Mouse (Mus musculus) ES-E14 (cell line): ENCODE data around the gene Tysnd1. TPM values are rescaled to one million over a fixed set of nuclear protein-coding genes. Genes with fewer than 3 reads are reported as not detected.

ENCODE experiments used
- DNase-seq: peaks from one replicate; pipeline ENCODE4 v3.0.0-alpha.2; 2013; ENCODE audit warnings: low read depth, low spot score
- H3K27ac ChIP-seq: 2 replicates; pipeline ENCODE4 v1.5.1; 2012; ENCODE audit warnings: low read depth, mild to moderate bottlenecking, low read length, moderate library complexity, mixed read lengths; ENCODE audit not compliant: poor library complexity, insufficient read depth, severe bottlenecking
- H3K36me3 ChIP-seq: 2 replicates; pipeline ENCODE4 v1.6.1; 2012; ENCODE audit warnings: mild to moderate bottlenecking, low read length, moderate library complexity, mixed read lengths; ENCODE audit not compliant: control insufficient read depth, poor library complexity, insufficient read depth, severe bottlenecking
- H3K4me1 ChIP-seq, 2 experiments: fragments of 150-350 bp in 1 of 2; sonication (generic) in 1 of 2; 2 replicates each; pipeline ENCODE4 v1.6.1; 2012; ENCODE audit warnings: low read length in 2 of 2, mild to moderate bottlenecking in 1 of 2, mixed read lengths in 1 of 2; ENCODE audit not compliant: control insufficient read depth in 2 of 2, insufficient read depth in 2 of 2, poor library complexity in 1 of 2
- H3K4me3 ChIP-seq, 2 experiments: fragments of 150-350 bp in 1 of 2; sonication (generic) in 1 of 2; 2 replicates each; pipeline ENCODE4 v1.5.1; 2012; ENCODE audit warnings: low read length in 2 of 2, low read depth in 1 of 2, mild to moderate bottlenecking in 1 of 2, mixed read lengths in 1 of 2; ENCODE audit not compliant: insufficient read depth in 1 of 2, poor library complexity in 1 of 2, severe bottlenecking in 1 of 2
- H3K9ac ChIP-seq: 2 replicates; pipeline ENCODE4 v1.6.1; 2012; ENCODE audit warnings: low read depth, mild to moderate bottlenecking, low read length, mixed read lengths; ENCODE audit not compliant: poor library complexity, insufficient read depth, severe bottlenecking
- H3K9me3 ChIP-seq: fragments of 150-350 bp; sonication (generic); 2 replicates; pipeline ENCODE4 v1.6.1; 2012; ENCODE audit warnings: low read depth, mild to moderate bottlenecking, low read length; ENCODE audit not compliant: control insufficient read depth, insufficient read depth
- CHD2 ChIP-seq: IDR thresholded peaks from 2 replicates; pipeline ENCODE4 v1.6.1; 2014; ENCODE audit warnings: mild to moderate bottlenecking, low read depth, low read length, inconsistent platforms
- HCFC1 ChIP-seq: IDR thresholded peaks from 2 replicates; pipeline ENCODE4 v1.6.1; 2012; ENCODE audit warnings: low read length, inconsistent platforms, borderline replicate concordance; ENCODE audit not compliant: insufficient read depth
- MAFK ChIP-seq: IDR thresholded peaks from 2 replicates; pipeline ENCODE4 v1.6.1; 2014; ENCODE audit warnings: mild to moderate bottlenecking, low read depth, low read length, inconsistent platforms; ENCODE audit not compliant: insufficient read depth
- ZC3H11A ChIP-seq: IDR thresholded peaks from 2 replicates; pipeline ENCODE4 v1.6.1; 2012; ENCODE audit warnings: low read depth, mild to moderate bottlenecking, inconsistent platforms, low read length, borderline replicate concordance
- ZNF384 ChIP-seq: IDR thresholded peaks from 2 replicates; pipeline ENCODE4 v1.6.1; 2012; ENCODE audit warnings: low read depth, low read length, inconsistent platforms
- in situ Hi-C, 2 experiments: fragments of 600-800 bp; cut with MboI; formaldehyde crosslinking; loops; one replicate each; pipeline ENCODE4 v1.15.1; 2025; ENCODE audit warnings: low sequenced_read_pairs in 2 of 2, inconsistent platforms in 1 of 2; ENCODE audit not compliant: unreplicated experiment in 2 of 2
- total RNA-seq: library from RNA; depleted of rRNA; stranded (reverse); fragments of 300-350 nt; gene quantifications from 2 replicates; pipeline ENCODE4 v1.2.3, GENCODE M21; 2012

Tysnd1 gene
- total RNA-seq, 1 experiment, result 33.5 TPM

DNA sequence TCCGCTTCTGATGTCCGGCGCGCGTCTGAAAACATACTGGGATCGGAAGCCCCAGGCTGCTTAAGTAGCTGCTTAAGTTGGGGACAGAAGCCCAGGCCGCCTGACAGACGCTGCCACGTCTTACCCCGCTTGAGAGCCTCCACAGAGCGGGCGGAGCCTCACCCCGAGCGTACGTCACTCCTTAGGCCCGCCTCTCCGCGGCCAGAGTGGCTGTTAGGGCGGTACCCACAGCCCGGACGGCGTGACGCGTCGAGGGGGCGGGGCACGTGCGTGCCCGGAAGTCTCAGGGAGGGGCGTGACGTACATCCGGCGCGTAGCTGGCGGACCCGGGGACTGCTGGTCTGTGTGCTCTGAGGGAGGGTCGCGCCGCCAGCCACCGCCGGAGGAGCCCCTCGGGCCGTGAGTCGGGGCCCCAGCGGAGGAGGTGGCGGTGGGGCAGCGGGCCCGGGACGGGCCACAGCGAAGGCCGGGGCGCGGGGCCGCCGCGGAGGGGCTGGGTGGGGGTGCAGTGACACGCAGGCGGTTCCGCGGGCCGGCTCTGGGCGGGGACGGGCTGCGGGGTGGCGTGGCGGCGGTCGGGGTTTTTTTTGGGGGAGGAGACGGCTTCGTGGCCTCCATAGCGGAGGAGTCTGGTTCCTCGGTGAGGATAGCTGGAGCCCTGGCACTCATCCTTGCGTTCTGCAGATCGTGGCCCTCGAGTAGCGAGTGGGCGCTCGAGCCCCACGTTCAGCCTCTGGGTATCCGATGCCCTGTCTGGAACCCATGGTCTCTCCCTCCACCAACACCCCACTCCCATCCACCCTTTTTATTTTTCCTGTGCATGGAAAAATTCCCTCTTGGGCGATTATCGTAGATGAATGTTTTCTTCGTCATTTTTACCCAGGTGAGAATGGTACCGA is 15.1 kb upstream of the Tysnd1 start, which contains the start of gene Sar1a:
TSS of gene Sar1a (plus strand) at position 285 of the 899 bp plus-strand sequence.
- DNase-seq, result peak; percentile 94

DNA sequence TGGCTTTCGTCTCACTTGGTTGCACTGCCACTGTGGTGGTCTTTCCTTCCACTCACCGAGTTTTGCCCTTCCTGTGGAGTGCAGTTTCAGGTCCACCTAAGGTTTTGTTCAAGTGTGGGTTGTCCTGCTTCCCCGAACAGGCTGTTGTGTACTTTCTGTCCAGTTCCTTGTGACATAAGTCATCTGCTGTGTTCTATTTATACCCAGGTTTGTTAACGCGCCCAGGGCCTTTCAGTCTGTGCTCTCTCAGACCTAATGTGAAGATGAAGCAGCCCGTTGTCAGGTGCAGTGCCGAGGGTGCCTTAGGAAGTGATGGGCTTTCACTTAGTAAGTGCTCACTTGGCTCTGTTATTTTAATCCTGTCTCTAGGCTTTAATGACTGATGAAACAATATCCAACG is 5.9 kb upstream of the Tysnd1 start:
- H3K4me3 ChIP-seq, result no peak overlapping the region
- H3K4me1 ChIP-seq, result no peaks in the 10 kb centered on the region
- peaks cover 38% of the 10 kb centered on the region for H3K36me3 ChIP-seq
- no peak overlapping the region for H3K27ac ChIP-seq
- DNase-seq, result no peak
- in situ Hi-C loops, result no loop called here
- no peak for TF ChIP-seq MAFK
- TF ChIP-seq ZNF384, result no peak
- TF ChIP-seq HCFC1, result no peak
- TF ChIP-seq CHD2, result no peak
- TF ChIP-seq ZC3H11A, result no peak
- no peak overlapping the region for H3K9ac ChIP-seq
- H3K9me3 ChIP-seq, result no peaks in the 10 kb centered on the region

More for the DNA sequence above, 15.1 kb upstream of the Tysnd1 start, which contains the start of gene Sar1a:
- peak within 1 kb of the TSS; percentile 94 for H3K9ac ChIP-seq
- H3K9me3 ChIP-seq, result no peaks in the 10 kb centered on the region
- peak within 1 kb of the TSS; percentile 62; the same call in 1 of the 2 replicates for H3K27ac ChIP-seq
- TF ChIP-seq ZC3H11A (no peak), HCFC1 (no peak; the same call in 1 of the 2 replicates), CHD2 (no peak), ZNF384 (no peak), MAFK (no peak)
- in situ Hi-C loops, result no loop called here
- H3K4me1 ChIP-seq, result peaks cover 3 to 4% of the 10 kb centered on the region in 2 experiments; a peak in 3 of 4 replicates
- peak within 1 kb of the TSS; percentile 99 to 100 for H3K4me3 ChIP-seq
- H3K36me3 ChIP-seq, result peaks cover 3% of the 10 kb centered on the region

DNA sequence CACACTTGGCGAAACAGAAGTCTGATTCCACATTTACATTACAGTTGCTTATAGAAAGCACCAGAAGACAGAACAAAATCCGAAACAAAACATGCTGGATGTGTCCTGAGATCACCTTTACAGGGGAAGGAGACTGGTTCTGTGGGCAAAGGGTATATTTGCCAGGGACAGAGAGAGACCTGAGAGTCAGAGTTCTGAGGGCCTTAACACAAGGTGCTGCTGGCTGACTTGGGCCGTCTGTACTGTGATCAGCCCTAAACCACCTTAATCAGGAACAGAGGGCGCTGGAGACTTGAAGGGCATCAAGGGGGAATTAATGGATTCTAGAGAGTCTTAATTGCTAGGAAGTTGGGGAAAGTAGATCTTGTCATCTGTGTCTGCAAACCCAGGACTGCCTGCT is 1.8 kb upstream of the Tysnd1 start:
- no peak overlapping the region for H3K9ac ChIP-seq
- H3K36me3 ChIP-seq, result peaks cover 26% of the 10 kb centered on the region
- in situ Hi-C loops, result no loop called here
- no peaks in the 10 kb centered on the region for H3K9me3 ChIP-seq
- no peak overlapping the region for H3K4me3 ChIP-seq
- TF ChIP-seq HCFC1, result no peak
- no peak for TF ChIP-seq ZNF384
- TF ChIP-seq ZC3H11A, result no peak
- no peak for TF ChIP-seq CHD2
- TF ChIP-seq MAFK, result no peak
- no peak for DNase-seq
- H3K4me1 ChIP-seq, result peaks cover 0 to 1% of the 10 kb centered on the region in 2 experiments; a peak in 1 of 4 replicates
- H3K27ac ChIP-seq, result no peak overlapping the region

DNA sequence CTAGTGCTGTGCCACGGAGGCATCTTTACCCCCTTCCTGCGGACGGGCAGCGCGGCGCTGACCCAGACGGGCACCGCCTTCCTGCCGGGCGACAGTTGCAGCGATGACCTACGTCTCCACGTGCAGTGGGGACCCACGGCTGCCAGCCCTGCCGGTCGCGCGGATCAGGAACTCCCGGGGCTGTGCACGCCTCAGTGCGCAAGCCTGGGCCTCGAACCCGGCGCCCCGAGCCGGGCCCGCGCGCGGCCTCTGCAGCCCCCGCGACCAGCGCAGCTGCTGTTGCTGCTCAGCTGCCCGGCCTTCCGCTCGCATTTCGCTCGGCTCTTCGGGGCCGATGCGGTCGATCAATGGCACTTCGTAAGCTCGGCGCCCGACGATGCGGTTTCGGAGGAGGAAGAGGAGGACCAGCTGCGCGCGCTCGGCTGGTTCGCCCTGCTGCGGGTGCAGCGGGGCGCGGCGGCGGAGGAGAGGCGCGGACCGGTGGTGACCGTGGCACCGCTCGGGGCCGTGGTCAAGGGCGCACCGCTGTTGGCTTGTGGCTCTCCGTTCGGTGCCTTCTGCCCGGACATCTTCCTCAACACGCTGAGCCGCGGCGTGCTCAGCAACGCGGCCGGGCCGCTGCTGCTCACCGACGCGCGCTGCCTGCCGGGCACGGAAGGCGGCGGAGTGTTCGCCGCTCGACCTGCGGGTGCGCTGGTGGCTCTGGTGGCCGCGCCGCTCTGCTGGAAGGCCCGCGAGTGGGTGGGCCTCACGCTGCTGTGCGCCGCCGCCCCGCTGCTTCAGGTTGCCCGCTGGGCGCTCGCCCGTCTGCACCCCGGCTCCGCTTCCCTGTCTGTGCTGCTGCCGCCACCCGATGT is 617 bp downstream of the Tysnd1 start:
- H3K27ac ChIP-seq, result no peak overlapping the region
- peak overlapping the region; percentile 88 for H3K9ac ChIP-seq
- H3K4me1 ChIP-seq, result peaks cover 0 to 1% of the 10 kb centered on the region in 2 experiments; a peak in 1 of 4 replicates
- peaks cover 15% of the 10 kb centered on the region for H3K36me3 ChIP-seq
- no peaks in the 10 kb centered on the region for H3K9me3 ChIP-seq
- H3K4me3 ChIP-seq, result peak overlapping the region; percentile 89 to 96
- in situ Hi-C loops, result no loop called here
- DNase-seq, result no peak
- TF ChIP-seq ZNF384, result no peak
- no peak for TF ChIP-seq ZC3H11A
